Mouse (Mus musculus) olfactory bulb, adult 2 months (tissue): ENCODE data around the gene Creld1.

Source experiments
- CTCF ChIP-seq: fragments of 200-500 bp; IDR thresholded peaks from 2 replicates; pipeline ENCODE4 v1.5.1; 2012; ENCODE audit warnings: low read depth, mild to moderate bottlenecking, low read length, moderate library complexity; ENCODE audit not compliant: insufficient read depth
- POLR2A ChIP-seq: fragments of 200-500 bp; IDR thresholded peaks from 2 replicates; pipeline ENCODE4 v1.6.1; 2012; ENCODE audit warnings: mild to moderate bottlenecking, low read depth, low read length, moderate library complexity; ENCODE audit not compliant: insufficient read depth

DNA sequence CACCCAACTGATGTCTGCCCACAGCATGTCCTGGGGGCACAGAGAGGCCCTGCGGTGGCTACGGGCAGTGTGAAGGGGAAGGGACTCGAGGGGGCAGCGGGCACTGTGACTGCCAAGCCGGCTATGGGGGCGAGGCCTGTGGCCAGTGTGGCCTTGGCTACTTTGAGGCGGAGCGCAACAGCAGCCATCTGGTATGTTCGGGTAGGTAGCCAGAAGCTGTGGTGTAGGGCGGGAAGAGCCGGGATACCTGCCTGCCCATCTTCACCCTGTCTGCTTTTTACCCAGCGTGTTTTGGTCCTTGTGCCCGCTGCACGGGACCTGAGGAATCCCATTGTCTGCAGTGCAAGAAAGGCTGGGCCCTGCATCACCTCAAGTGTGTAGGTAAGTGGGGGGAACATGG, 6.3 kb downstream of the Creld1 start:
- TF ChIP-seq CTCF = no peak
- no peak for TF ChIP-seq POLR2A
